Mouse (Mus musculus) retina, postnatal 7 days (tissue): ENCODE results near the gene Zfp131.

Experiments
- DNase-seq: peaks from one replicate; pipeline ENCODE4 v3.0.0-alpha.2; 2012; ENCODE audit warnings: low read depth, low spot score

The Zfp131 gene

DNA sequence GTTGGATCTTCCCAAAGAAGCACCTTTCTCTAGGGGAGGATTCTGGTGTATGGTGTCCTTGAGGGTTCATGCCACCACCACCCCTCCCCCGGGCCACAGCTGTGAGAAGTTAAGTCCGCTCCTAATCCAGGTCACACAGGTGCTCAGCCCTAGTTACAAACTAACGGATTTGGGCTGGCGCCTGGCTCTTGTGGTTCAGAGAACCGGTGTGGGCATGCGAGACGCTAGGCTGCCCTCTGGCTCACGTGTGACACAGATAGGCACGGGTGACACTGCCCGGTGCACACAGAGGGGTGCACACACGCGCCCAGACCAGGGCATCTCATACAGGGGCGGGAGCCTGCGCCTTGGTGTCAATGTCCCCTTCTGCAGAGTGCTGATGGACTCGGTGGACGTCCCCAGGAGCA is 35.5 kb downstream of the Zfp131 start:
- no peak for DNase-seq

- no peak for DNase-seq
Observed at GRCm38 (mm10) chr13:119754635-119755020, 36.1 kb downstream of the Zfp131 start.

- no peak for DNase-seq
Observed at GRCm38 (mm10) chr13:119753859-119754634, 36.6 kb downstream of the Zfp131 start.

DNA sequence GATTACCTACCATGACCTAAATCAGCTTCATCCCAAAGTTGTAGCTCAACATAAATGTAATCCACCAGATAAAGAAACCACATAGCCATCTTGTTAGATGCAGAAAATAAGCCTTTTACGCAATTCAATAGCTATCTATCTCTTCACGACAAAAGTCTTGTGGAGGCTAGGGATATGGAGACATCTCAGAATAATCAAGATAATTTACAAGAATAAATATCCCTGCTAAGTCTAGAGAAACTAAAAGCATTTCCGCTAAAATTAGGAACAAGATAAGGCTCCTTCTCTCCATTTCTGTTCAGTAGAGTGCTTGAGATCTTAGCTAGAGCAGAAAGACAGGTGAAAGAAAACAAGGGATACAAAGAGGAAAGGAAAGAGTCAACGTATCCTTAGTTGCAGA is 43.8 kb downstream of the Zfp131 start:
- no peak for DNase-seq

DNA sequence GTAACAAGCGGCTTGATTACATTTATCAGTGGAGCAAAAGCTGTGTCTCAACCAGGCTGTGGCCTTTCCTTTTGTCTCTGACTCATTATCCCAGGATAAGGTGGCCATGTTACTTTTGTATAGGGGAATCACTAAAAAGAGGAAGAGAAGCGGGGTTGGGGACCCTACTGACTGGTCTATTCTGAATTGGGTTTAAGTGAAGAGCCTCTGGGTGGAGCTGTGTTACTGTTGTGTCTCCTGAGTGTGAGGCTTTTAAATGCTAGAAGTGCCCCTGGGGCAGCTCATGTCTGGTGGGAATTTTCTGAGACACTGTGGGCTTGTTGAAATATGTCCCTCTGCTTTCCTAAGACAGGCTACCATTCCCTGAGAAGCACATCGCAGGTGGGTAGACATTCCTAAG is 47.2 kb downstream of the Zfp131 start:
- DNase-seq = no peak

DNA sequence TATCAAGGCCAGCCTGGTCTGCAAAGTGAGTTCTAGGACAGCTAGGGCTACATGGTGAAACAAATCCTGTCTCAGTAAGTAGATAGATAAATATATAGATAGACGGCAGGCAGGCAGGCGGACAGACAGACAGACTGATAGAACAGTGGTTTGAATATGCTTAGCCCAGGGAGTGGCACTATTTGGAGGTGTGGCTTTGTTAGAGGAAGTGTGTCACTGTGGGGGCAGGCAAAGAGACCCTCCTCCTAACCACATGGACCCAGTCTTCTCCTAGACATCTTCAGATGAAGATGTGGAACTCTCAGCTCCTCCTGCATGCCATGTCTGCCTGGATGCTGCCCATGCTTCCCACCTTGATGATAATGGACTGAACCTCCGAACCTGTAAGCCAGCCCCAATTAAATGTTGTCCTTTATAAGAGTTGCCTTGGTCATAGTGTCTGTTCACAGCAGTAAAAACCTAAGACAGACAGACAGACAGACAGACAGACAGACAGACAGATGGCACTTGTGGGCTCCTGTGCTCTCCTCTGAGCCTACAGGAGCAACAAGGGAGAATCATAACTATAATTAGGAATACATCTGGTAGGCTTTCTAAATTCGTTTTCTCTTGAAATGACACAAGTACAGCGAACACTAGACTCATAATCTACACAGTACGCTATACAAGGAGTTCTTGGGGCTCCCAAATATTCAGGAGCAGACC is 47.8 kb downstream of the Zfp131 start:
- no peak for DNase-seq

DNA sequence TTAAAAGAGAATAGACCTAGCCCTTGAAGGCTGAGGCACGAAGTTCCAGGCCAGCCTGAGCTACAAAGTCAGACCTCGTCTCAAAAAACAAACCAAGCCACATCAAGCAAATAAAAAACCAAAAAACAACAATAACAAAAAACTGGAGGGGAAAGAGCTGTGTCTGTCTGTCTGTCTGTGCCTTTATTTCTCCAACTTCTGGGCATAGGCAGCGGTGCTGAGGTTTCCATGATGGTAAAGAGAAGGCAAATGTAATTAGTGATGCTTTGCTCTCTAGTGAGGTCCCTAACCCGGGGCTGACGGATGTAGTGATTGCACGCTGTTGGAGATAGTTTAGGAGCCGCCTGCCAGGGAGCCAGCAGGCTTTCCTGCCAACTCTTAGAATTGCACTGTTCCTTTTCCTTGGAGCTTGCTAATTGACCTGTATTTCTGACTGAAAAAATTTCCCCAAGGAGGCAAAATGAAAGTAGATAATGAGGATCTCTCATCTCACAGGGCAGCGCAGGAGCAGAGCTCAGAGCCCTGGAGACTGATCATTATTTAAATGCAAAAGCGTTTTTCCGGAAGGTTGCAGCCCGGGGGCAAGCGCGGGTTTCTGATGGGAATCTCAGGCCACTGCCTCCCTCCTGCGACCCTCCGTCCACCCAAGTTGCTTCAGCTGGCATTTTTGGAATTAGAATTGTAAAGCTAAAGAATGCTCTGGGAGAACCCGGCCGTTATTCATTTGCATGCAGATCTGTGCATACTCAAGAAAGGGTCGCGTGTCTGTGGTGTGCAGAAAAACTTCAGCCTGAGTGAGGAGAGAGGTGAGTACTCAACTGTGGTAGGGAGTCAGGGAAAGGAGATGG is 49.1 kb downstream of the Zfp131 start:
- no peak for DNase-seq

DNA sequence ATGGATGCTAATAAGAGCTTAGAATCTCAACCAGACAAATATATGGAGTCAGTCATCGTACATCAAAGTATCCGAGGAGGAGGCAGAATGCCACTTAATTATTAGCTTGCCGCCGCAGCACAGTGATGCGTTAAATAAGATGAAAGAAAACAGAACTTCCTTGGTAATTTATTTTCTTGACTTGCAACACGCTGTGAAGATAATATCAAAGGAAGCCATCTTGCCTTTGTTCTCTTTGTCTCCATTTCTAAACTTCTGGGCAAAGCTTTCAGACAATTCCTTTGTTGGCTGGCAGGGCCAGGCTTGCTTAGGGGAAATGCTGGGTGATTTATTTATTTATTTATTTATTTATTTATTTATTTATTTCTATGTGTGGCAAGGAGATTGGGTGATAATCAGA is 59.2 kb downstream of the Zfp131 start:
- no peak for DNase-seq

- no peak for DNase-seq
Observed at GRCm38 (mm10) chr13:119729406-119729805, 61.3 kb downstream of the Zfp131 start.

- no peak for DNase-seq
Observed at GRCm38 (mm10) chr13:119727608-119728387, 62.9 kb downstream of the Zfp131 start.

GRCm38 (mm10) chr13:119724541-119724940 is 66.1 kb downstream of the Zfp131 start:
- no peak for DNase-seq

GRCm38 (mm10) chr13:119723368-119723767 is 67.3 kb downstream of the Zfp131 start:
- DNase-seq = no peak

GRCm38 (mm10) chr13:119722447-119722846 is 68.2 kb downstream of the Zfp131 start:
- DNase-seq = no peak

- no peak for DNase-seq
Observed at GRCm38 (mm10) chr13:119716105-119716504, 74.6 kb downstream of the Zfp131 start.
